In the genomic region with DNA sequence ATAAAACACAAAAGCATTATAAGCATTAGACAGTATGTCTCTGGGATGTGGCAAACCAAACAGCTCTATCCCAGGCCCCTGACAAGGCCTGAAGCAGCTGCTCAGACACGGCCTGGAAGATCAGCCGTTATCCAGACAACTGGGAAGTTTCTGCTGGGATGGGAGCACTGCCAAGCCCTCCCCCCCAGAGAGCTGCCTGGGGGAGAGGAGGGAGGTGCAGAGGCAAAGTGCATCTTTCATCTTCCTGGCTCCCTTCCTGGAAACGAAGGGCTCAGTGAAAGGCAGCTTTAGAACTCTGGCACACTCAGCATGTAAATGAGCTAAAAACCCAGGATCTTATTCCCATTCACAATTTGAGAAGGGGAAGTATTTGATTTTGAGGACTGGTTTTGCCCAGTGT, we compare ENCODE assay signal across 9 mouse cellular contexts. TPM values are rescaled to one million over a fixed set of nuclear protein-coding genes. Genes with fewer than 3 reads are reported as not detected.
A peak's percentile ranks its signal among the peaks of the same experiment; 100 is the strongest.
DNase-seq lines count a peak whose midpoint lies in the region; ATAC-seq lines count a peak whose summit lies in the region.
"Had no signal": no experiment of that assay in that cellular context is flagged by ENCODE, and none has a peak within 500 bp of the region (broad histone marks: within the 10 kb centered on the region; RNA-seq: fewer than 3 reads in every experiment).

No protein-coding gene starts in this region.

- 47% methylated on average over 3 of the region's 3 CpGs for WGBS in limb, embryonic 13.5 days
- WGBS in limb, embryonic 10.5 days: 67% methylated on average over 3 of the region's 3 CpGs
- WGBS in lung, embryonic 16.5 days: 34% methylated on average over 3 of the region's 3 CpGs

- H3K9me3 ChIP-seq in limb, embryonic 13.5 days: no peaks in the 10 kb centered on the region
- H3K9me3 ChIP-seq in limb, embryonic 10.5 days (replicated peaks): no peaks in the 10 kb centered on the region
- no peaks in the 10 kb centered on the region for H3K9me3 ChIP-seq in lung, embryonic 16.5 days (ENCODE audit: control insufficient read depth, low read length)
- H3K9me3 ChIP-seq: G1E had no signal

- no peak overlapping the region for H3K27ac ChIP-seq in limb, embryonic 13.5 days
- H3K27ac ChIP-seq in limb, embryonic 10.5 days: no peak overlapping the region
- peak overlapping the region; percentile 44; the same call in 1 of the 2 replicates for H3K27ac ChIP-seq in lung, embryonic 16.5 days (ENCODE audit: low read length)

- no peaks in the 10 kb centered on the region for H3K27me3 ChIP-seq in limb, embryonic 13.5 days
- H3K27me3 ChIP-seq in limb, embryonic 10.5 days (ENCODE audit: low read depth, poor library complexity, severe bottlenecking): no peaks in the 10 kb centered on the region
- no peaks in the 10 kb centered on the region for H3K27me3 ChIP-seq in lung, embryonic 16.5 days (ENCODE audit: control insufficient read depth, insufficient read depth, low read depth, low read length)

- H3K4me1 ChIP-seq in limb, embryonic 13.5 days: peaks cover 16% of the 10 kb centered on the region
- peaks cover 6% of the 10 kb centered on the region for H3K4me1 ChIP-seq in limb, embryonic 10.5 days
- peaks cover 9% of the 10 kb centered on the region for H3K4me1 ChIP-seq in lung, embryonic 16.5 days (replicated peaks; ENCODE audit: control insufficient read depth, insufficient read depth, low read length)

- 0 out of 2 replicates have a peak overlapping the region, but pooled peaks have one; percentile 43 for H3K9ac ChIP-seq in limb, embryonic 13.5 days
- no peak overlapping the region for H3K9ac ChIP-seq in lung, embryonic 16.5 days (ENCODE audit: low read length)

- H3K4me2 ChIP-seq in limb, embryonic 13.5 days (replicated peaks): no peak overlapping the region
- H3K4me2 ChIP-seq in lung, embryonic 16.5 days (ENCODE audit: low read depth, low read length): no peak overlapping the region

- no peak for DNase-seq in limb, embryonic 10.5 days (ENCODE audit: low spot score)
- DNase-seq in cerebellum, adult 11-12 months: peak; percentile 66
- DNase-seq in gastrocnemius, postnatal 4 days (ENCODE audit: low spot score in 2 of 2): peak; percentile 76 to 88
- DNase-seq in kidney, postnatal 10 days: peak; percentile 94
- DNase-seq in yolk sac, embryonic 10.5 days (ENCODE audit: low spot score): no peak

- H3K36me3 ChIP-seq in limb, embryonic 13.5 days: peaks cover 84% of the 10 kb centered on the region
- H3K36me3 ChIP-seq in limb, embryonic 10.5 days: peaks cover 96% of the 10 kb centered on the region
- peaks cover 34% of the 10 kb centered on the region for H3K36me3 ChIP-seq in lung, embryonic 16.5 days (ENCODE audit: control insufficient read depth, insufficient read depth, low read length)

- H3K4me3 ChIP-seq in limb, embryonic 13.5 days: no peak overlapping the region
- no peak overlapping the region for H3K4me3 ChIP-seq in limb, embryonic 10.5 days
- no peak overlapping the region for H3K4me3 ChIP-seq in lung, embryonic 16.5 days (ENCODE audit: low read length)

- peak; percentile 50; the same call in 1 of the 2 replicates for ATAC-seq in limb, embryonic 13.5 days (ENCODE audit: low FRiP score, low read depth)
- peak; percentile 73 for ATAC-seq in lung, embryonic 16.5 days (ENCODE audit: low read depth)
- no peak for ATAC-seq in activated CD4-positive, CD25-positive, alpha-beta regulatory T cell, adult 4 months

RNA-seq across cellular contexts. Expression of a gene that starts 9.3 kb away (rescaled TPM):
- 42.7 and 43.5 TPM in 2 replicates for polyA plus RNA-seq in limb, embryonic 13.5 days (2015; fragmentation: Nextera tagmentation; extraction: Ambion mirVana)
- polyA plus RNA-seq in limb, embryonic 10.5 days (2016; fragmentation: Nextera tagmentation; extraction: Ambion mirVana): 36.2 and 45.2 TPM in 2 replicates
- total RNA-seq in gastrocnemius, postnatal 4 days (2021): 10 to 100 TPM; 17.6 to 18.2 TPM
- polyA plus RNA-seq in lung, embryonic 16.5 days (2015; fragmentation: Nextera tagmentation; extraction: Ambion mirVana): 35.9 and 37.9 TPM in 2 replicates
- polyA plus RNA-seq in activated CD4-positive, CD25-positive, alpha-beta regulatory T cell, adult 4 months (2017; shearing (Covaris generic)): 10 to 100 TPM; 34.8 to 35.0 TPM

RNA-seq across cellular contexts. Expression of a gene that starts 13.5 kb away (rescaled TPM):
- polyA plus RNA-seq in limb, embryonic 13.5 days (2015; fragmentation: Nextera tagmentation; extraction: Ambion mirVana): 59.3 and 63.4 TPM in 2 replicates
- 28.1 and 31.1 TPM in 2 replicates for polyA plus RNA-seq in limb, embryonic 10.5 days (2016; fragmentation: Nextera tagmentation; extraction: Ambion mirVana)
- total RNA-seq in gastrocnemius, postnatal 4 days (2021): 10 to 100 TPM; 45.7 to 57.4 TPM
- 70.9 and 71.2 TPM in 2 replicates for polyA plus RNA-seq in lung, embryonic 16.5 days (2015; fragmentation: Nextera tagmentation; extraction: Ambion mirVana)
- under 1 TPM in 1 of 2 experiments, not detected in 1; 0.49 TPM for polyA plus RNA-seq in activated CD4-positive, CD25-positive, alpha-beta regulatory T cell, adult 4 months (2017; shearing (Covaris generic))

RNA-seq across cellular contexts. Expression of a gene that starts 30.4 kb away (rescaled TPM):
- 58.7 and 66.4 TPM in 2 replicates for polyA plus RNA-seq in limb, embryonic 13.5 days (2015; fragmentation: Nextera tagmentation; extraction: Ambion mirVana)
- polyA plus RNA-seq in limb, embryonic 10.5 days (2016; fragmentation: Nextera tagmentation; extraction: Ambion mirVana): 115 and 121 TPM in 2 replicates
- total RNA-seq in gastrocnemius, postnatal 4 days (2021): 10 to 100 TPM in 1 of 2 experiments, 1 to 10 TPM in 1; 10.0 to 12.2 TPM
- polyA plus RNA-seq in lung, embryonic 16.5 days (2015; fragmentation: Nextera tagmentation; extraction: Ambion mirVana): 49.2 and 52.1 TPM in 2 replicates
- 10 to 100 TPM; 70.5 to 73.4 TPM for polyA plus RNA-seq in activated CD4-positive, CD25-positive, alpha-beta regulatory T cell, adult 4 months (2017; shearing (Covaris generic))

RNA-seq across cellular contexts. Expression of a gene that starts 31.9 kb away (rescaled TPM):
- 46.0 and 47.0 TPM in 2 replicates for polyA plus RNA-seq in limb, embryonic 13.5 days (2015; fragmentation: Nextera tagmentation; extraction: Ambion mirVana)
- polyA plus RNA-seq in limb, embryonic 10.5 days (2016; fragmentation: Nextera tagmentation; extraction: Ambion mirVana): 43.7 and 51.8 TPM in 2 replicates
- total RNA-seq in gastrocnemius, postnatal 4 days (2021): 10 to 100 TPM; 26.1 to 33.5 TPM
- 45.2 and 46.2 TPM in 2 replicates for polyA plus RNA-seq in lung, embryonic 16.5 days (2015; fragmentation: Nextera tagmentation; extraction: Ambion mirVana)
- polyA plus RNA-seq in activated CD4-positive, CD25-positive, alpha-beta regulatory T cell, adult 4 months (2017; shearing (Covaris generic)): 10 to 100 TPM; 36.7 to 37.6 TPM

RNA-seq across cellular contexts. Expression of a gene that starts 35.6 kb away (rescaled TPM):
- 0.14 and 0.50 TPM in 2 replicates for polyA plus RNA-seq in limb, embryonic 13.5 days (2015; fragmentation: Nextera tagmentation; extraction: Ambion mirVana)
- not detected in 2 replicates for polyA plus RNA-seq in limb, embryonic 10.5 days (2016; fragmentation: Nextera tagmentation; extraction: Ambion mirVana)
- total RNA-seq in gastrocnemius, postnatal 4 days (2021): under 1 TPM; 0.12 to 0.23 TPM
- polyA plus RNA-seq in lung, embryonic 16.5 days (2015; fragmentation: Nextera tagmentation; extraction: Ambion mirVana): 0.06 and 0.23 TPM in 2 replicates
- 1 to 10 TPM; 4.5 to 7.1 TPM for polyA plus RNA-seq in activated CD4-positive, CD25-positive, alpha-beta regulatory T cell, adult 4 months (2017; shearing (Covaris generic))

Comparison
In these comparisons a context has a peak if more than half of its experiments do, and no peak if none do; other contexts are left out.
1. DNase-seq: peak in cerebellum, adult 11-12 months (single experiment), gastrocnemius, postnatal 4 days (2 of 2) and kidney, postnatal 10 days (single experiment); none in limb, embryonic 10.5 days (single experiment) and yolk sac, embryonic 10.5 days (single experiment).
2. RNA of a gene that starts 13.5 kb away (polyA plus RNA-seq): 70.9 to 71.2 TPM in lung, embryonic 16.5 days, 59.3 to 63.4 TPM in limb, embryonic 13.5 days and 28.1 to 31.1 TPM in limb, embryonic 10.5 days; 0.49 TPM in activated CD4-positive, CD25-positive, alpha-beta regulatory T cell, adult 4 months; every median in the first group is over 10 times any median in the second.